Comparison of ENCODE assay signal across 1 mouse cellular context in the genomic region with DNA sequence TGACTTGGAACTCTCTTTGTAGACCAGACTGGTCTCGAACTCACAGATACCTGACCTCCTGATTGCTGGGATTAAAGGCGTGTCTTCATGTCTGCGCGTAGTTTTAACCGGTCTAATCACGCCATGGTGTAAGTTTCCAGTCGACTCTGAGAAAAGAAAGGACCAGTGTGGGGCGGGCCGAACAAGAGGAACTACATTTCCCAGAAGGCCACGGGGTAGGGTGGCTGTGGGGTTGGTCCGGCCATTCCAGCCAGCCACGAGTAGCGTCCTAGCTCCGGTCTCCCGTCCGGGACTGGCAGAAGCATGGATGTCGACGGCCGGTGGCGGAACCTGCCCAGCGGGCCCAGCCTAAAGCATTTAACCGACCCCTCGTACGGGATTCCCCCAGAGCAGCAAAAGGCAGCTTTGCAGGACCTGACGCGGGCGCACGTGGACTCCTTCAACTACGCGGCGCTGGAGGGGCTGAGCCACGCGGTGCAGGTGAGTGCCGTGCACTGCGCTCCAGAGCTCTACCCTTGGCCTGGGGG.
TF ChIP-seq lines count a peak whose summit lies in the region.

A gene (plus strand): TSS at position 212 of the 527 bp plus-strand sequence.

TF ChIP-seq in MEL, 35 proteins besides CTCF, POLR2A, EP300 and RAD21 (continued from another document):
- TF ChIP-seq NELFE (IDR thresholded peaks at IDR 0.05; ENCODE audit: low read depth, low read length) (peak; percentile 91), MAZ (IDR thresholded peaks at IDR 0.05; ENCODE audit: low read depth, low read length) (peak; percentile 97), ETS1 (IDR thresholded peaks at IDR 0.05; ENCODE audit: low read depth, low read length) (peak; percentile 62; the same call in 1 of the 2 replicates), MXI1 (IDR thresholded peaks at IDR 0.05; ENCODE audit: low read depth, low read length) (peak; percentile 99), POLR2AphosphoS5 (IDR thresholded peaks at IDR 0.05; ENCODE audit: borderline replicate concordance, low read depth, low read length) (no peak), CHD2 (IDR thresholded peaks at IDR 0.05; ENCODE audit: low read length) (peak; percentile 56; the same call in 1 of the 2 replicates), CHD1 (IDR thresholded peaks at IDR 0.05; ENCODE audit: low read depth, low read length) (peak; percentile 23; the same call in 1 of the 2 replicates), UBTF (IDR thresholded peaks at IDR 0.05; ENCODE audit: borderline replicate concordance, insufficient read depth, low read depth, low read length) (no peak), ZKSCAN1 (IDR thresholded peaks at IDR 0.05; ENCODE audit: low read depth, low read length) (no peak), TAL1 (IDR thresholded peaks at IDR 0.05; ENCODE audit: low read length) (no peak), BHLHE40 (IDR thresholded peaks at IDR 0.05; ENCODE audit: borderline replicate concordance, low read depth, low read length) (no peak; the same call in 1 of the 2 replicates)
